Mouse (Mus musculus): ENCODE measurements around the gene Ptcd1. TPM values are rescaled to one million over a fixed set of nuclear protein-coding genes. Genes with fewer than 3 reads are reported as not detected.
"Not testable (repeated sequence)": the region's sequence is repeated elsewhere in the genome, so short reads cannot be mapped to it uniquely, and the experiment has no call there.

Gene Ptcd1
- total RNA-seq, 2 experiments from 2014 or later: 15.4 to 17.9 TPM

DNA sequence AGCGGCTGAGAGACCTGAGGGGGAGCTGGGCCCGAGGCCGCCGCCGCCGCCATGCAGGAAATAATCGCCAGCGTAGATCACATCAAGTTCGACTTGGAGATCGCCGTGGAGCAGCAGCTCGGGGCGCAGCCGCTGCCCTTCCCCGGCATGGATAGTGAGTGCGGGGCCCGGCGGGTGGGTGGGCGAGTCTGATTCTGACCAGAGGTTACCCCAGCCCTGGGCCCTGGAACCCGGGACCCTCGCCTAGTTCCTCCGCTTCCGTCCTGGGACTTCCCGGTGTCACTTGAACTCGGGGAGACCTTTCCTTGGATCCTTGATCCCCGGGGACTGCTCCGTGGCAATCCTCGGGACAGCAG, 376 bp upstream of the Ptcd1 start:
- ATAC-seq (replicated peaks; ENCODE audit: low FRiP score, low TSS enrichment, poor library complexity, severe bottlenecking): no peak

DNA sequence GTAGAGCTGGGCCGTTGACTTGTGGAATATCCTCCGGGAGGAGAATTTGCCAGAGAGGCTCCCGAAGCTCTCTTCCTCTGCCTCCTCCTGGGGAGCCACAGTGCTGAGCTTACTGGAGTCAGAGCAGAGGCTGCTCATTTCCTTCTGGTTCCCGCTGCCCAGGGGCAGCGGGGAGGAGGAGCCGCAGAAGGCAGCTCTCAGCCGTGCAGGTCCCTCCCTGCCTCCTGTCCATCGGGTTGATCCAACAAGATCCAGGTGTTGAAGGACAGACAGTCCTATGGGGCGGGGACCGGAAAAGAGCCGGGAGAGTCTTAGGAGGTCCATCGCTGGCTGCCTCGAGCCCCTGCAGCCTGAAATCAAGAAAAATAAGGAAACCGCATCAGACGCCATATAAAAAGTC, 1.7 kb downstream of the Ptcd1 start:
- no peak for ATAC-seq (replicated peaks; ENCODE audit: low FRiP score, low TSS enrichment, poor library complexity, severe bottlenecking)

DNA sequence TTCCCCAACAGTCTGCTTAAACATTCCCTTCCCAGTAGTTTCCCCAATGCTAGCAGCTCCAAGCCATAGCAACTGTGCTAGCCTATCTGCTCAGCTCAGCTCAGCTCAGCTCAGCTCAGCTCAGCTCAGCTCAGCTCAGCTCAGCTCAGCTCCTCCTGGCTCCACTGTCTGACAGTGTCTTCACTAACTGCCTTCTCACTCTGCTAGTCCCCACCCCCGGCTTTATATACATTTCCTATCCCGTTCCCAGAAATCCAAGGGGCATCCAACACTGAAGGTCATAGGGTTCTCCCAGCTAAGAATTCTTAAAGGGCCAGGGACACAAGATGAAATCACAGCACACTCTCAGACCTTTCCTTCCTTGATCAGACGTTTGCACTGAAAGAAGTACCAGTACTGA, 2.2 kb downstream of the Ptcd1 start:
- no peak for ATAC-seq (replicated peaks; ENCODE audit: low FRiP score, low TSS enrichment, poor library complexity, severe bottlenecking)

DNA sequence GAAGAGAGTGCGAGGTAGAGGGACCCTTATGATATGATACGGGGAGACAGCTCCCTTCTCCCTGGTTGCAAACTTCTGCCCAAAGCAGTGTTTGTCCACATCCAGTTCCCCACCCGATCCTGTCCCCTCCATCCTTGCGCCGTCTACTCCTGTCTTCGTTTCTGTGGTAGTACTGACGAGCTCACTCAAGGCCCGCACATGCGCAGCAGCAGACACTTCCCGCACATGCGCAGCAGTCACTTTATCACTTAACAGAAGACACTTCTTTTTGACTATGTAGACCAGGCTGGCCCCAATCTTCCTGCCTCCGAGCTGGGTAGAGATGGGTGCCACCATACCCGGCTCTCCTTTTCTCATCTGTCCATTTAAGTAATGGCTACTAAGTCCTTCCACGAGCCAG, 5.5 kb downstream of the Ptcd1 start:
- ATAC-seq (replicated peaks; ENCODE audit: low FRiP score, low TSS enrichment, poor library complexity, severe bottlenecking): no peak

DNA sequence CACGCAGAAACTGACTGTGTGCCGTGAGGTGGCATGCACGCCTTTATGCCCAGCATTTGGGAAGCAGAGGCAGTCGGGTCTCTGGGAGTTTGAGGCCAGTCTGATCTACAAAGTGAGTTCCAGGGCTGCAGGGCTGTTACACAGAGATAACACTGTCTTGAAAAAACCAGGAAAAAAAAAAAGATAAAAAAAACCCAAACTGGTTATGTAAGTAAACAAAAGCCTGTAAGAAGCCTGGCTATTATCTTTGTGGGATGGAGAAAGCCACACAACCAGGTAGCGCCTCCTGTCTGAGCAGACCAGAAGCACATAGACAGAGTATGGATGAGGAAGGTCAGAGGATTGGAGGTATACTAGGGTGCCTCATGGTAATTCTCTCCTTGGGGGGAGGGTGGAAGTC, 14.2 kb downstream of the Ptcd1 start:
- peak; percentile 85 for ATAC-seq (replicated peaks; ENCODE audit: low FRiP score, low TSS enrichment, poor library complexity, severe bottlenecking)

GRCm38 (mm10) chr5:145149294-145149693, 17.6 kb downstream of the Ptcd1 start:
- ATAC-seq (replicated peaks; ENCODE audit: low FRiP score, low TSS enrichment, poor library complexity, severe bottlenecking): peak; percentile 72

- ATAC-seq (replicated peaks; ENCODE audit: low FRiP score, low TSS enrichment, poor library complexity, severe bottlenecking): no peak
Observed at GRCm38 (mm10) chr5:145147748-145148147, 19.2 kb downstream of the Ptcd1 start.

- ATAC-seq (replicated peaks; ENCODE audit: low FRiP score, low TSS enrichment, poor library complexity, severe bottlenecking): peak; percentile 32; the same call in 1 of the 2 replicates
Observed at GRCm38 (mm10) chr5:145140611-145141010, 26.3 kb downstream of the Ptcd1 start.

GRCm38 (mm10) chr5:145139571-145140519, 27.1 kb downstream of the Ptcd1 start, which contains the start of the genes Pdap1 and Bud31:
Gene Pdap1 (minus strand): TSS chr5:145140238.
Gene Bud31 (plus strand): TSS chr5:145140362.
- ATAC-seq (replicated peaks; ENCODE audit: low FRiP score, low TSS enrichment, poor library complexity, severe bottlenecking): peak; percentile 85

DNA sequence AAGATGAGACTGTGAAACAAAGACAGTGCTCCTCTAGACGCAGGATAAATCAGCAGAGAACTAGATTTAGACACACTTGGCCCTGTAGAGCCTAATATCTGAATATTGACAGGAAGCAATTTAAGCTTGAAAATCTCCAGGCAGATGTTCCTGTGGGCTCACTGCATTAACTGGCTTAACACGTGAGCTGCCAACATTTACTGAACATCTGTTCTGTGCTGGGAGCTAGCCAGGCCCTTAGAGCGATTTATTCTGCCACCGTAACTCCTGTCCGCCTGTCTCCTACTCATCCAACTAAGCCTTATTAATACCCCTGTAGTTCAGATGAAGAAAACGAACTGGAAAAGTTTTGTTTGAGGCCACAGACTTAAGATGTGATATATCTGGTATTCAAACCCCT, 28.1 kb downstream of the Ptcd1 start:
- peak; percentile 39; the same call in 1 of the 2 replicates for ATAC-seq (replicated peaks; ENCODE audit: low FRiP score, low TSS enrichment, poor library complexity, severe bottlenecking)

- not testable (repeated sequence) for ATAC-seq (replicated peaks; ENCODE audit: low FRiP score, low TSS enrichment, poor library complexity, severe bottlenecking)
Observed at GRCm38 (mm10) chr5:145133275-145133674, 33.6 kb downstream of the Ptcd1 start.

DNA sequence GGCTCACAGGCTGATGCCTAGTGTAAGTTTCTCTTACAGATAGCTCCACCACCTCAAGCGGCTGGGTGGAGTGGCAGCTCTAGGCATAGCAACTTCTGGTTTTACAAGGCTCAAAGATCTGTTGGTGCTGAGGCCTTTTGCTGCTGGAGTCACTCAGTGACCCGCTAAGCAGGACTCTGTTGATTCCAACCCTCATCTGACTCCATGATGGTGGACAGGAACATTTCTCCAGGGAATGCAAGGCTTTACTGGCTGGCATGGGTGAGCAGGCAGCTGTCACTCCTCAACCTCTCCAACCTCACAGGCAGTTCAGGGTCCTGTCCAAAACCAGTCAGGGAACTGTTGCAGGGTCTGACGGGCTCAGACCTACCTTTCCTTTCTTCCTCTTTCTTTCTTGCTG, 35.9 kb downstream of the Ptcd1 start:
- no peak for ATAC-seq (replicated peaks; ENCODE audit: low FRiP score, low TSS enrichment, poor library complexity, severe bottlenecking)

DNA sequence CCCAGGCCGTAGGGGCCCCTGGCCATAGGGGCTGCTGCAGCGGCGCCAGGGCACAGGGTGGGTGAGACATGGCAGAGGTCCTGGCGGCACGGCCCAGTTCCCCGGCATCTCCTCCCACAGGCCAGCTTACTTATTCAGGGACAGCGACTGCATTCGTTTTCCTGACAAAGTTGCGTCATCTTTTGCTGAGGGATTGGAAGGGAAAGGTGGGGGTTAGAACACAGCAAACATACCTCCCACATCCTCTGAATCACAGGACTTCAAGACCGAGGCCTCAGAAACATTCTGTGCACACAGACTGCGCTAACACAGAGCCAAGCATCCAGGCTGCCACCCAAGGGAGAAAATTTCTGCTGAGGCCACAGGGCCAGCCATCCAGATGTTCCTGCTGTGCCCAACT, 36.7 kb downstream of the Ptcd1 start:
- no peak for ATAC-seq (replicated peaks; ENCODE audit: low FRiP score, low TSS enrichment, poor library complexity, severe bottlenecking)

- not testable (repeated sequence) for ATAC-seq (replicated peaks; ENCODE audit: low FRiP score, low TSS enrichment, poor library complexity, severe bottlenecking)
Observed at GRCm38 (mm10) chr5:145129773-145130172, 37.1 kb downstream of the Ptcd1 start.

- ATAC-seq (replicated peaks; ENCODE audit: low FRiP score, low TSS enrichment, poor library complexity, severe bottlenecking): no peak
Observed at GRCm38 (mm10) chr5:145129124-145129523, 37.8 kb downstream of the Ptcd1 start.

DNA sequence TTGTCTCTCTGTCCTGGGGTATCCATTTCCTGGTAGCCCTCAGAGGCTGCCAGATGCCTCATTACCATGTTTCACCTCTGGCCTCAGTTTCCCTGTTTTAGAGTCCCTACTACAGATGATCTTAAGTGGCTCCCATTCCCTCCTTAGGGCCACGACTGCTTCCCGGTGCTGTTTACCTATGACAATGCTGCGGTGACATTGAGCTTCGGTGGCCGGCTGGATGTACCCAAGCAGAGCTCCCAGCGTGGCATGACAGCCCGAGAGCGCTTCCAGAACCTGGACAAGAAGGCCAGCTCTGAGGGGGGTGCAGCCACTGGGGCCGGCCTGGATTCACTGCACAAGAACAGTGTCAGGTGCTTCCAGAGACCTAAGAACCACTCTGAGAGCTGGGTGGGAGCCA, 40.3 kb downstream of the Ptcd1 start:
- ATAC-seq (replicated peaks; ENCODE audit: low FRiP score, low TSS enrichment, poor library complexity, severe bottlenecking): no peak

- no peak for ATAC-seq (replicated peaks; ENCODE audit: low FRiP score, low TSS enrichment, poor library complexity, severe bottlenecking)
Observed at GRCm38 (mm10) chr5:145123396-145123795, 43.5 kb downstream of the Ptcd1 start.

- ATAC-seq (replicated peaks; ENCODE audit: low FRiP score, low TSS enrichment, poor library complexity, severe bottlenecking): peak; percentile 45; the same call in 1 of the 2 replicates
Observed at GRCm38 (mm10) chr5:145120921-145121320, 46.0 kb downstream of the Ptcd1 start.

- no peak for ATAC-seq (replicated peaks; ENCODE audit: low FRiP score, low TSS enrichment, poor library complexity, severe bottlenecking)
Observed at GRCm38 (mm10) chr5:145119385-145119784, 47.5 kb downstream of the Ptcd1 start.

- ATAC-seq (replicated peaks; ENCODE audit: low FRiP score, low TSS enrichment, poor library complexity, severe bottlenecking): no peak
Observed at GRCm38 (mm10) chr5:145118461-145118860, 48.4 kb downstream of the Ptcd1 start.

DNA sequence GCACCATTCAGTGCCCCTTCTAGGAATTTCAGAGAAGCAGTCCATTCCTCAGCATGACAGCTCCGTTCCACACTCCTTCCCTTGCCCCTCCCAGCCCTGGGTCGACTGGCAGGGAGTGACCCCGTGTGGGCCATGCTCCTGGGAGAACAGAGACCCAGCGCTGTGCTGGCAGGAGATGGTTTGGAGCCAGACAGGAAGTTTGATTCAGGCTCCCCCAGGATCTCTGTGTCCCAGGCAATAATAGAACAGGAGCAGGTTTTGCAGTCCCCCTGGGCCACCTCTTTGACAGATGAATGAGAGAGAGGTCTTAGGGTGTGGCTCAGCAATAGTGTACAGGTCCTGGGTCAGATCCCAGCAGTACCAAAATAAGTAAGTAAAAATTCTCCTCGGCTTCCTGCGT, 48.9 kb downstream of the Ptcd1 start:
- no peak for ATAC-seq (replicated peaks; ENCODE audit: low FRiP score, low TSS enrichment, poor library complexity, severe bottlenecking)
